Mouse (Mus musculus): ENCODE data around the gene Camta1.

The Camta1 gene

GRCm38 (mm10) chr4:151242751-151243150 is 618.9 kb downstream of the Camta1 start:
- ChIA-PET POLR2A (no interaction called here), CTCF (interaction anchor here in 3 of 4 experiments (0.6 to 2.8 kb wide), 7 partner anchors 9 to 241 kb away, joined by 3 to 9 read pairs (median 5); no protein-coding TSS in a partner anchor)

GRCm38 (mm10) chr4:151240465-151240864 is 621.2 kb downstream of the Camta1 start:
- ChIA-PET CTCF (interaction anchor here in 2 of 4 experiments (0.7 to 1.9 kb wide), 4 partner anchors 9 to 43 kb away, joined by 3 to 6 read pairs (median 4); no protein-coding TSS in a partner anchor), POLR2A (interaction anchor here in 1 of 4 experiments (1.6 kb wide), 1 partner anchor 621 kb away, joined by 3 read pairs; the partner anchor contains the start of gene Camta1)

DNA sequence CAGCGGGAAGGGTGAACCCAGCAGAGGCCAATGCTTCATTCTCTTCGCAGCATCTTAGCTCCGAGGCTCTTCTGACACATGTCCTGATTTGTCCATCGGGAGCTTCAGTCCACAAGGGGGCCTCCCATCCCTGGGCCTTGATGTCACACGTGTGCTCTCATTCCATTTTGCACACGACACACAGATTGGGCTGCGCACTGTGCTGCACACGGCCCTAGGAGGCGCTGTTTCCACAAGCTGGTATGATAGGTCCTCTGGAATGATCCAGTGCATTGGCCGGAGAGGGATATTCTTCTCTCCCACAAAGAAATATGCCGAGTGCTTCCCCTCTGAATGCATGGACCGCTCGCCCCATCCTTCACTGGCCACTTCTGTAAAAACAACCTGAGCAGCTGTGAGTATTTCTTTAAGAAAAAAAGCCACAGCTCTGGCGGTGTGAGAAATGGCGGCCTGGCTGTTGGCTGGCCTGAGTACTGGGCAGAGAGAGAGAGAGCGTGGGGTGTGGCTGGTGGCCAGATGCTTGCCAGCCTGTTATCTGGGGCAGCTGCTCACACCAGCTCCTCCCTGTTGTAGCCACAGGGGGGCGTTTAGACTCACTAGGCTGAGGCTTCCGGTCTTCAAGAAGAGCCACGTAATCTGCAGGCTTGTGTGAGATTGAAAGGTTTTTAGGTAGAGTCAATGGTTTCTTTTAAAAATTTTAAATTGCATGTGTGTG is 622.5 kb downstream of the Camta1 start:
- ChIA-PET POLR2A (interaction anchor here in 3 of 4 experiments (0.7 to 1.6 kb wide), 4 partner anchors 22 to 623 kb away, joined by 3 read pairs; partner anchors contain the start of gene Camta1 (in 1 of the 3)), CTCF (interaction anchor here (0.6 to 2.0 kb wide), 27 partner anchors 9 to 531 kb away, joined by 3 to 8 read pairs (median 3); no protein-coding TSS in a partner anchor)

DNA sequence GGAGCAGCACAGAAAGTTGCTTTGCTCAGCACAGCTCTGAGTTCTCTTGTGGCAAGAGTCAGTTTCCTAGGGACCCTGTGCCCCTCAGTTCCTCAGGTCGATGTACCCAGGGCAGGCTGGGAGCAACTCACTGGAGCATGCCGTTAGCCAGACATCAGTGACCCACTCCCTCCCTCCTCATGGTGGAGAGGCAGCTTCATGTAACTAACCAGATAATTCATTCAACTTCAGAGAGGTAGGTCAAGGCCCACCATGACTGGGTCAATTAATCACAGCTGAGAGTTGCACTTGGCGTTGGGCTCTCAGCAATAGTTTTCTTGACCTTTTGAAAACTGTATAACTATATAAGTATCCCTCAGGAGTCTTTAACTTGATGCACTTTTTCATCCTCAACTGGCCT is 624.2 kb downstream of the Camta1 start:
- ChIA-PET CTCF (interaction anchor here in 1 of 4 experiments (0.7 to 1.6 kb wide), 4 partner anchors 10 to 478 kb away, joined by 3 to 5 read pairs (median 3); no protein-coding TSS in a partner anchor), POLR2A (interaction anchor here in 2 of 4 experiments (0.9 to 1.1 kb wide), 2 partner anchors 22 kb away, joined by 3 to 4 read pairs; no protein-coding TSS in a partner anchor)

GRCm38 (mm10) chr4:151234981-151235380 is 626.7 kb downstream of the Camta1 start:
- ChIA-PET CTCF (no interaction called here), POLR2A (no interaction called here)

GRCm38 (mm10) chr4:151232028-151232427 is 629.6 kb downstream of the Camta1 start:
- ChIA-PET POLR2A (no interaction called here), CTCF (interaction anchor here (0.5 to 2.6 kb wide), 35 partner anchors 8 to 1175 kb away, joined by 3 to 13 read pairs (median 3); partner anchors contain the start of gene Dnajc11 (in 1 of the 4))

DNA sequence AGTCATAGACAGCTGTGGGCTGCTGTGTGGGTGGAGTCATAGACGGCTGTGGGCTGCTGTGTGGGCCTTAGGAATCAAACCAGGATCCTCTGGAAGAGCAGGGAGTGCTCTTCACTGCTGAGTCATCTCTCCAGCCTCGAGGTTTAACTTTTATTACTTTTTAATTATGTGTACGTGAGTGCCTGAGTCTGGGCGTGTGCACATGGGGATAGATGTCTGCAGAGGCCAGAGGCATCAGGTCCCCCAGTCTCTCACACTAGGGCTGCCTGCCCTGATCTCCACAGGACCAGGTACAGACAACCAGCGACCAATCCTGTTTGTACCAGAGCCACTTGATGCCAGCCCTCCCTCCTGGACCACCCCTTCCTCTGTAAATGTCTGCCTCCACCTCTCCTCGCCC is 632.6 kb downstream of the Camta1 start:
- POLR2A ChIA-PET: interaction anchor here in 1 of 4 experiments (0.6 kb wide), 1 partner anchor 311 kb away, joined by 3 read pairs; no protein-coding TSS in a partner anchor
- CTCF ChIA-PET: interaction anchor here in 2 of 4 experiments (1.5 to 2.3 kb wide), 2 partner anchors 10 kb away, joined by 3 to 6 read pairs; no protein-coding TSS in a partner anchor

DNA sequence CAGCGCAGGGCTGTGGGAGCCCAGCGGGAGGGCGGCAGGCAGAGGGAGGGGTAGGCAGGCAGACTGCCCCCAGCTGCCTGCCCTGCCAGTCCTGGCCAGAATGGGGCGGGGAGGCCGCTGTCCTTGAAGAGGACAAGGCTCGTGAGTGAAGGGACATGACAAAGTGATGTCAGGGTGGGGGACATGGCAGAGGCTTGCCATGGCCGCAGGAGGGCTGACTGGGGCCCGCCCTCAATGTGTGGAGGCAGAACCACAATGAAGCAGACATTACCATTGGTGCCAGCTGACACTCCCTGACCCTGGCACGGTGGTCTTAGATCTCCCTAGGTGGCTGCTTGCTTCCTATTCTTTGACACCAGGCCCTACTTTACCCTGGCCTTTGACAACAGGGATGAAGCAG is 635.2 kb downstream of the Camta1 start:
- ChIA-PET POLR2A (interaction anchor here in 1 of 4 experiments (0.6 kb wide), 1 partner anchor 10 kb away, joined by 8 read pairs; no protein-coding TSS in a partner anchor), CTCF (interaction anchor here in 3 of 4 experiments (0.6 to 1.8 kb wide), 5 partner anchors 10 to 195 kb away, joined by 3 to 12 read pairs (median 4); no protein-coding TSS in a partner anchor)

DNA sequence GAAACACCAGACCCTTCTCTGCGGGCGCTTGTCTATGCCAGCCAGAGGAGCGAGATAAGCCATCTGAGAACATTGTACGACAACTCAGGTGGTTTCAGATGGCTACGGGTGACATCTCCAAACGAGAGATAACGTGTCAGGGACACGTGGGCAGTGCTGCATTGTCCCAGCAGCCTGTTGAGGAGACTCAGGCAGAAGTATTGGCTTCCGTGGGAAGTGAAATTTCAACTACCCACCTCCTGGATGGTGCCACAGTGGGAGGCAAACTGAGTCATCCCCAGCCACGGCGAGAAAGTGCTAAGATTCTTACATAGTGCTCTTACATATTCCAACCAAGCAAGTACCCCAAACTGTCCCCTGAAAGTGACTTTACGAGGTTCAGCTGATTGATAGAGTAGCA is 637.7 kb downstream of the Camta1 start:
- CTCF ChIA-PET: interaction anchor here in 1 of 4 experiments (0.6 kb wide), 1 partner anchor 294 kb away, joined by 6 read pairs; no protein-coding TSS in a partner anchor
- POLR2A ChIA-PET: no interaction called here

GRCm38 (mm10) chr4:151223263-151223996 is 638.2 kb downstream of the Camta1 start:
- POLR2A ChIA-PET: no interaction called here
- CTCF ChIA-PET: interaction anchor here in 2 of 4 experiments (0.6 to 1.4 kb wide), 3 partner anchors 9 to 295 kb away, joined by 3 to 6 read pairs (median 4); no protein-coding TSS in a partner anchor

DNA sequence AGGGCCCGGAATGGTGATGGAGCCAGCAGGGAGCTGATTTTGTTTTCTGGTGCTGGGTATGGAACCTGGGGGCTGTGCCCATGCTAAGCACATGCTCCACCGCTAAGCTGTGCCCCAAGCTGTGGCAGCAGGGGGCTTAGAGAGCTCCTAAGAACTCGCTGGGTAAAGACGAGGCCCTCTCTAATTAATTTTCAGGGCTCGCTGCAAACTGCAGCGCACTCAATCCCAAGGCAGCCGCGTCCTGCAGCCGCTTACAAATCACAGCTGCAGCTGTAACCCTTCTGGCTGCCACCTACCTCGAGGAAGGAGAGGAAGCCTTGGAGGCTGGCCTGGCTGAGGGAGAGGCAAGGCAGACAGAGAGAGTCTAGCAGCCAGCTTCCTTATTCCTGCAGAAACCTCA is 639.0 kb downstream of the Camta1 start:
- POLR2A ChIA-PET: no interaction called here
- CTCF ChIA-PET: interaction anchor here in 2 of 4 experiments (0.6 to 1.4 kb wide), 4 partner anchors 8 to 461 kb away, joined by 3 to 4 read pairs (median 3); no protein-coding TSS in a partner anchor

DNA sequence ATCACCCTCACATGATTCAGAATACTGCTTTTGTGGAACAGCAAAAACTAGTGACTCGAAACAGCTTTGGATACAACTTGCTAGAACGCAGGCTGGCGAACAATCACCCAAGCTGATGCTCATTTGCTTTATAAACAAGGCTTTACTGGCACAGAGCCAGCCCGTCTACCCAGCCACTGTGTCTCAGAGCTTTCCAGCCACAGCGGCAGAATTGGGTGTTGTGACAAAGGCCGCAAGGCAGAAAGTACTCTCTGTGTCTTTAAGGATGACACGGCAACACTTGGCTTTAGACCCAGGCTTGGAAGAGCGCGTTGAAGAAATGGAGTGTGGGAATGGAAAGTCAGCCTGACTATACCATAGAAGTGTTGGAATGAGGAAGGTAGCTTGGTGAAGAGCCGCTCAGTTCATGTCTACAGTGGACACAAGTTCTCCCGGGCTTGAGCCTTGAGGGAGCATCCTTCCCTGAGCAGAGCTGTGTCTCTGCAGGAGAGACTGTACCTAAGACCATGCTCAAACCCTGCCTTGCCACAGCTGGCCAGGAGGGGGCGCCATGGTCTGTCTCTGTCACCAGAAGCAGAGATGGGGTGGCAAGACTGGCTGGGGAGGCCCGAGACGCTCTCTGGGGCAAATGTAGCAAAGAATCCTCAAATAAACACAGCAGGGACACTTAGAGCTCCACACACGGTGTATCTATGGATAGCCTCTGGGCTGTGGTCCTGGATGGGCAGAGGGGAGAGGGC is 645.0 kb downstream of the Camta1 start:
- POLR2A ChIA-PET: interaction anchor here in 2 of 4 experiments (0.6 to 1.2 kb wide), 2 partner anchors 10 to 23 kb away, joined by 3 to 8 read pairs; no protein-coding TSS in a partner anchor
- CTCF ChIA-PET: interaction anchor here (0.5 to 2.9 kb wide), 24 partner anchors 8 to 1399 kb away, joined by 3 to 9 read pairs (median 4); no protein-coding TSS in a partner anchor

GRCm38 (mm10) chr4:151215866-151216265 is 645.8 kb downstream of the Camta1 start:
- CTCF ChIA-PET: interaction anchor here (0.6 to 2.9 kb wide), 15 partner anchors 10 to 252 kb away, joined by 3 to 17 read pairs (median 5); no protein-coding TSS in a partner anchor
- POLR2A ChIA-PET: interaction anchor here in 2 of 4 experiments (0.7 to 1.1 kb wide), 2 partner anchors 21 to 223 kb away, joined by 3 read pairs; no protein-coding TSS in a partner anchor

GRCm38 (mm10) chr4:151215179-151215578 is 646.5 kb downstream of the Camta1 start:
- ChIA-PET CTCF (interaction anchor here (0.6 to 2.9 kb wide), 16 partner anchors 10 to 395 kb away, joined by 3 to 9 read pairs (median 4); no protein-coding TSS in a partner anchor), POLR2A (interaction anchor here in 2 of 4 experiments (0.6 to 1.1 kb wide), 3 partner anchors 22 to 256 kb away, joined by 3 to 4 read pairs (median 3); no protein-coding TSS in a partner anchor)

DNA sequence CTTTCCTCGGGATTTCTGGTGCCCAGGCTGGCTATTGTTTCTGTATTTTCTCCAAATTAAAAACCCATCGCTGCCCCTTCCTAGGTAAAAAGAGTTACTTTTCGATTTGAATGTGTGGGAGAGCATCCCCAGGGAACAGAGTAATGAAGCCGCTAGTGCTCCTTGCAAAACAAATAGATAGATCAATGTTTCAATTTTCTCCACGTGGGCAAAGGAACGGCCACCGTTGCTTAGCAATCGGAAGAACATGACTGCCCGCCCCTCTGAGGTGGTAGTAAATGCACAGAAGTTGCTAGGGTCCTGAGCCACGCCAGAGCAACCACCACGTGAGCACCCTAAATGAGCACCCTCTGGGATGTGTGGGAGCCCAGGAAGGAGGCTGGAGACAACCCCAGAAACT is 648.2 kb downstream of the Camta1 start:
- POLR2A ChIA-PET: no interaction called here
- CTCF ChIA-PET: interaction anchor here in 2 of 4 experiments (0.6 to 1.4 kb wide), 7 partner anchors 10 to 89 kb away, joined by 3 read pairs; no protein-coding TSS in a partner anchor

DNA sequence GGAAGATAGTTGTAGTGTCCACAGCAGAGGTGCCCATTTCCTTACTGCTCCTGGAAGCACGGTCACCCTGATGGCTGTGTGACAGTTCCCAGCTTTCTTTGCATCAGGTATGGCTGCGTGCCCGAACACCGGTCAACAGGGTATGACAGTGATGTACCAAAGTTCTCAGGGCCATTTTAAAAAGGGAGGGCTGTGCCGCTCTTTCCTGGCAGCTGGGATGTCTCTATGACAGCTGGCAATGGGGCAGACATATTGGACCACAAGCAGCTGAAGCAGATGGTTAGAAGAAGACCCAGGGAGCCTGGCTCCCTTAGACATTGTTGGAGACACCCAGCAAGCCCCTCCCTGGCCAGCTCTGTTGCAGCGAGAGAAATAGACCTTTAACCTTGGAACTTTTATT is 649.7 kb downstream of the Camta1 start:
- ChIA-PET POLR2A (interaction anchor here in 1 of 4 experiments (1.4 to 1.8 kb wide), 2 partner anchors 11 to 17 kb away, joined by 4 to 5 read pairs; no protein-coding TSS in a partner anchor), CTCF (interaction anchor here in 2 of 4 experiments (0.6 to 2.2 kb wide), 6 partner anchors 8 to 681 kb away, joined by 3 to 8 read pairs (median 4); no protein-coding TSS in a partner anchor)

DNA sequence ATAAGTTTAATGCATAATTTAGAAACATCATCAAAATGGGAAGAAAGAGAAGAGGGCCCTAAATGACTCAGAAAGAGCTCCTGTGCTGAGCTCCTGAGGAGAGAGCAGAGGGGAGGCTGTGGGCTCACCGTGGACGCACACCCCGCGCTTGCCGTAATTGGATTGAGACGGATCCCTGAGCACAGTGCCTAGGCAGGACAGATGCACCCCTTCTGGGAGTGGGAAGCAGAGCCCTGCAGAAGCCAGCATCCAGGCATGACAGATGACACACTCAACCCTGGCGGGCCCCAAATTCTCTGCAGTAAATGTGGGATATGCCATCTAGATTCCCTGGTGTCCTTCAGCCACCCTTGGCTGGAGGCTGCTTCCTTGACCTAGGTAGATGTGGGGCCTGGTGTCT is 654.1 kb downstream of the Camta1 start:
- ChIA-PET CTCF (no interaction called here), POLR2A (no interaction called here)

Data from embryonic stem cell, embryonic (primary cell).